Mouse (Mus musculus) lung, postnatal 0 days (tissue): Measurements from ENCODE around the gene Phyhd1.

ENCODE experiments used
- CTCF ChIP-seq: IDR thresholded peaks from 2 replicates; pipeline ENCODE4 v1.5.1; 2016; ENCODE audit warnings: antibody characterized with exemption, mild to moderate bottlenecking
- EP300 ChIP-seq: IDR thresholded peaks from 2 replicates; pipeline ENCODE4 v1.6.1; 2016; ENCODE audit warnings: antibody characterized with exemption, mild to moderate bottlenecking, control low read depth

DNA sequence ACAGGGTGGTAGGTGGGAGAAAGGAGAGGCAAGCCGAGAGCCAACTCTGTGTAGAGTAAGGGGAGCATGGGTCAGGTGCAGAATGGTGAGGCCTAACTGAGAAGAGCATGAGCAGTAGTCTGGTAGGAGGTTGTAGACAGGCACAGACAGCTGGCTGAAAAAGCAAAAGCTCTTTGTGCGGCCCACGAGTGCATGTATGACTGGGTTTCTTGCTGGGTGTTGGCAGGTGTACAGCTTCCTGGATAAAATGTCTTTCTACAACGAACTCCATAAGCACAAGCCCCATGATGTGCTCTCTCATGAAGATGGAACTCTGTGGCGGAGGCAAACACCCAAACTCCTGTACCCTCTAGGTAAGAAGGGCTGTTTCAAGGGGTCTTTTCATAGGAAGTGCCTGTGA is 51.0 kb downstream of the Phyhd1 start:
- no peak for TF ChIP-seq CTCF
- TF ChIP-seq EP300: no peak
